Mouse (Mus musculus) forebrain, embryonic 13.5 days (tissue): ENCODE measurements around the gene Atg16l2. TPM values are rescaled to one million over a fixed set of nuclear protein-coding genes. Genes with fewer than 3 reads are reported as not detected.

Experiments
- ATAC-seq: fragments of 200-750 bp; cut with Nextera tagmentation; 2 replicates; pipeline ENCODE4 v1.8.0; 2017
- H3K27ac ChIP-seq: fragments of 300-500 bp; sonication (generic); 2 replicates; pipeline ENCODE4 v1.5.1; 2015; ENCODE audit warnings: inconsistent platforms, mild to moderate bottlenecking, moderate library complexity
- H3K27me3 ChIP-seq: fragments of 300-500 bp; sonication (generic); 2 replicates; pipeline ENCODE4 v1.6.1; 2015; ENCODE audit warnings: mild to moderate bottlenecking, inconsistent platforms
- H3K36me3 ChIP-seq: fragments of 300-500 bp; sonication (generic); 2 replicates; pipeline ENCODE4 v1.6.1; 2015; ENCODE audit warnings: mild to moderate bottlenecking, inconsistent platforms; ENCODE audit not compliant: poor library complexity, severe bottlenecking
- H3K4me1 ChIP-seq: fragments of 300-500 bp; sonication (generic); 2 replicates; pipeline ENCODE4 v1.6.1; 2015; ENCODE audit warnings: inconsistent platforms
- H3K4me2 ChIP-seq: fragments of 300-500 bp; sonication (generic); 2 replicates; pipeline ENCODE4 v1.6.1; 2015; ENCODE audit warnings: inconsistent platforms, mild to moderate bottlenecking, moderate library complexity
- H3K4me3 ChIP-seq: fragments of 300-500 bp; sonication (generic); 2 replicates; pipeline ENCODE4 v1.5.1; 2015; ENCODE audit warnings: mild to moderate bottlenecking, inconsistent platforms
- H3K9ac ChIP-seq: fragments of 300-500 bp; sonication (generic); 2 replicates; pipeline ENCODE4 v1.6.1; 2015; ENCODE audit warnings: mild to moderate bottlenecking, inconsistent platforms
- H3K9me3 ChIP-seq: fragments of 300-500 bp; sonication (generic); replicated peaks from 2 replicates; pipeline ENCODE4 v1.6.1; 2016; ENCODE audit warnings: inconsistent platforms
- WGBS: fragments of 180-500 bp; shearing (Covaris S2); methylation state at CpG from one replicate; pipeline ENCODE4 v1.1.7; 2015; 5-methylcytosine and 5-hydroxymethylcytosine counted together
- polyA plus RNA-seq: library from polyadenylated mRNA; unstranded; fragments of >200 nt; fragmentation: Nextera tagmentation; extraction: Ambion mirVana; gene quantifications from 2 replicates; pipeline ENCODE4 v1.2.1, GENCODE M21; 2015

Atg16l2 gene
- polyA plus RNA-seq, 1 experiment from 2014 or later, result 14.4 TPM

DNA sequence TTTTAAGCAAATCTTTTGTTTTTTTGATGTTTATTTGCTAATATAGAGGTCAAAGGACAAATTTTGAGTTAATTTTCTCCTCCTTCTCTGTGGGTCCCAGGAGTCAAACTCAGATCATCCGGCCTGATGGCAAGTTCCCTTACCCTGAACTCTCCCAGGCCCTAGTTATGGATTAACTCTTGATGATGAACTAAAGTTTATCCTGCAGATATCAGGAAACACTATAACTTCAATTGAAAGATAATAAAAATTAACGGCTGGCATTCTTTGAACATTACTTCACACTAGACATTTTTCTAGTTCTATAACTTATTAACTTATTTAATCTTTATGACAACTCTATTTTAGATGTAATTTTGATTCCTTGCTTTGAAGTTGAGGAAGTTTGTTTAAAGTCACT lies 52.9 kb downstream of the Atg16l2 start:
- Histone ChIP-seq H3K27ac (no peak overlapping the region), H3K9me3 (no peaks in the 10 kb centered on the region), H3K4me1 (no peaks in the 10 kb centered on the region), H3K4me2 (no peak overlapping the region), H3K36me3 (peaks cover 34% of the 10 kb centered on the region), H3K27me3 (no peaks in the 10 kb centered on the region), H3K4me3 (no peak overlapping the region), H3K9ac (no peak overlapping the region)
- 87% methylated on average over 2 of the region's 2 CpGs for WGBS
- ATAC-seq, result no peak

GRCm38 (mm10) chr7:101248760-101249159 lies 53.3 kb downstream of the Atg16l2 start:
- Histone ChIP-seq H3K9ac (no peak overlapping the region), H3K4me3 (no peak overlapping the region), H3K4me2 (no peak overlapping the region), H3K27me3 (no peaks in the 10 kb centered on the region), H3K36me3 (peaks cover 31% of the 10 kb centered on the region), H3K4me1 (no peaks in the 10 kb centered on the region), H3K9me3 (no peaks in the 10 kb centered on the region), H3K27ac (no peak overlapping the region)
- ATAC-seq, result no peak
- WGBS, result 96% methylated on average over 4 of the region's 4 CpGs

DNA sequence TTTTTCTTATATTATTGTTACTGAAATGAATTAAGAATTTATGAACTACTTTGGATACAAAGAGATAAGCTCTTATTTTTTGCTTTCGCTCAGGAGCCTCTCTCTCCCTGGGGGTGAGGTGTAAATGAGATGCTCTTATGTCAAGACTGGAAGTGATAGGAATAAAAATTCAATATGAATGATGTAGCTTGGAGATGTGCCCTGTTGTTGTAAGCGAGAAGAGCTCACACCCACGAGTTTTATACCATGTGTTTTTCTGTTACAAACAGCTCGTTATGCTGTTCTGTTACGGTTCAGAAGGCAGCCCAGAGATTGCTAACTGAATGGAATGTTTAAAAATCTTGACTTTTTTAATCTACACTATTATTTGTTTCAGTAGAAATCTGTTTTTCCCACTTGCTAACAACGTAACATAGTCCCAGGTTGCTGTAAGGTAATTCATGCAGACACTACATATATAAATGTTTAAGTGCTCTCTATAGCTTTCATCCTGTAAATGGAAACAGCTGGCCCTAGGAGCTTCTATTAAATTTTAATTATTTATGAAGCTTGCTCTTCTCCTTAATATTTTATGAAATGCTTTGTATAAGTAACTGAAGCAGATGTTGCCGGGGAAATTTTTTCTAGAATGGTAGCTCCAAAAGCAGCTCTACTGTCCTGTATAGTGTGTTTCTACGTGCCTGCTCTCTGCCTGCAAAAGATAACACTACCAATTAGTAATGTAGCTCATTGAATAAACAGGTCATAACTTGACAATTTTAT lies 65.2 kb downstream of the Atg16l2 start:
- Histone ChIP-seq H3K4me2 (no peak overlapping the region), H3K9ac (no peak overlapping the region), H3K36me3 (peaks cover 16% of the 10 kb centered on the region), H3K4me1 (peaks cover 5% of the 10 kb centered on the region; the same call in 1 of the 2 replicates), H3K4me3 (no peak overlapping the region), H3K27me3 (no peaks in the 10 kb centered on the region), H3K9me3 (no peaks in the 10 kb centered on the region), H3K27ac (peak overlapping the region; percentile 51; the same call in 1 of the 2 replicates)
- 53% methylated on average over 8 of the region's 8 CpGs for WGBS
- ATAC-seq, result no peak

DNA sequence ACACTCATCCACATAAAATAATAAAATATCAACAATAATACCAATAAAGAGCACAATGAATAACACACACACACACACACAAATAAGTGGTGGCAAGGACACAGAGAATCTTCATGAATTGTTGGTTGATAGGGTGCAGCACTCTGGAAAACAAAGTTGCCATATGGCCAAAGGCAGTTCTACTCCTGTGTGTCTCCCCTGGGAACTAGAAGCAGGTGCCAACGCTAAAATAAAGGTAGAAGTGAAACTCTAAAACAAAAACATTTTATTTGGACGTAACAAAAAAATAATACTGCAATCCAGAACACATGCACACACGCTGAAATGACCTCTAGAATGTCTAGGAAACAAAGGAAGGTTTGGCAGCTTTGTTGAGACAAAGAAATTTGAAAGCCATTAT lies 69.3 kb downstream of the Atg16l2 start:
- Histone ChIP-seq H3K9me3 (no peaks in the 10 kb centered on the region), H3K27ac (no peak overlapping the region), H3K4me3 (no peak overlapping the region), H3K36me3 (peaks cover 4% of the 10 kb centered on the region; the same call in 1 of the 2 replicates), H3K9ac (no peak overlapping the region), H3K4me2 (no peak overlapping the region), H3K27me3 (no peaks in the 10 kb centered on the region), H3K4me1 (peaks cover 5% of the 10 kb centered on the region; the same call in 1 of the 2 replicates)
- ATAC-seq, result no peak
- 44% methylated on average over 3 of the region's 3 CpGs for WGBS

DNA sequence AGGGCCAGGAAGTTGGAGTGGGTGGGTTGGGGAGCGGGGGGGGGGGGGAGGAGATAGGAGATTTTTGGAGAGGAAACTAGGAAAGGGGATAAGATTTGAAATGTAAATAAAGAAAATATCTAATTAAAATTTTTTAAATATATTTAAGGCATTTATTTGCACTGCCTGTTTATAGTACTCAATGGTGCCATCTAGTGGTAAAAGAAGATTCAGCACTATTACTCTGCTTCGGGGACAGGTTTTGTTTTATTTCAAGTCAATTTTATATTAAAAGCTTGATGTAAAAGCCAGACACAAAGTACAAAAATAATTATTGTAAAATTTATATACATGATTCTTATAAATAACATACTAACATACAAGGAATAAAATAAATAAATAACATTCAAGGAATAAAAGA lies 70.6 kb downstream of the Atg16l2 start:
- peaks cover 5% of the 10 kb centered on the region; the same call in 1 of the 2 replicates for H3K4me1 ChIP-seq
- peaks cover 4% of the 10 kb centered on the region; the same call in 1 of the 2 replicates for H3K36me3 ChIP-seq
- no peak overlapping the region for H3K4me2 ChIP-seq
- no peak overlapping the region for H3K9ac ChIP-seq
- ATAC-seq, result no peak
- 26% methylated on average over 2 of the region's 2 CpGs for WGBS
- no peaks in the 10 kb centered on the region for H3K27me3 ChIP-seq
- no peaks in the 10 kb centered on the region for H3K9me3 ChIP-seq
- no peak overlapping the region for H3K4me3 ChIP-seq
- H3K27ac ChIP-seq, result no peak overlapping the region

DNA sequence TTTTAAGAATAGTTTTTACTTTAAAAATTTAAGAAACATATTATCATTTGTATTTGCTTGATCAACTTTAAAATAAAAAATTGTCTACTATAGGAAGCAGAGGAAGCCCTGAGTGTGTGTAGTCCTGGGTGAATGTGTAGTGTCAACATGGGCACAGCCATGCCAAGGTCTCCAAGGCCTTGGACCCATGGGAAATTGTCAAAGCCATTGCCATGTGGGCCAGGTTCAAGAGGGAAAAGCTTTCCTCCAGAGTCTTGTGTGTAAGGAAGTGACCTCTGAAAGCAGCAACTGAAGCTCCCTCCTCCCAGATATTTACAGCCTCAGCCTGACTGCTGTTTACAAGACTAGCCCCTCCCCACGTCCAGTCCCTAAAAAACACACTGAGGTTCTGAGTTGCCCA lies 72.7 kb downstream of the Atg16l2 start:
- no peak overlapping the region for H3K27ac ChIP-seq
- no peak overlapping the region for H3K9ac ChIP-seq
- no peak for ATAC-seq
- no peaks in the 10 kb centered on the region for H3K36me3 ChIP-seq
- no peaks in the 10 kb centered on the region for H3K9me3 ChIP-seq
- H3K4me2 ChIP-seq, result no peak overlapping the region
- H3K4me3 ChIP-seq, result no peak overlapping the region
- H3K4me1 ChIP-seq, result peaks cover 5% of the 10 kb centered on the region; the same call in 1 of the 2 replicates
- no peaks in the 10 kb centered on the region for H3K27me3 ChIP-seq
- 83% methylated on average over 1 of the region's 1 CpGs for WGBS

DNA sequence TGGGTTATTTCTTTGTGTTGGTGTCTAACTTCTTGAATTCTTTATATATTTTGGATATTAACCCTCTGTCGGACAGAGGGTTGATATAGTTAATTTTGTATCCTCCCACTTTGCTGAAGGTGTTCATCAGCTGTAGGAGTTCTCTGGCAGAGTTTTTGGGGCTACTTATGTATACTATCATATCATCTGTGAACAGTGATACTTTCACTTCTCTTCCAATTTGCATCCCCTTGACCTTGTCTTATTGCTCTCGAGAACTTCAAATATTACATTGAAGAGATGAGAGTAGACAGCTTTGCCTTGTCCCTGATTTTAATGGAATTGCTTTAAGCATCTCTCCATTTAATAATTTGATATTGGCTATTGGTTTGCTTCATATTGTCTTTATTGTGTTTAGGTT lies 78.5 kb downstream of the Atg16l2 start:
- no peak overlapping the region for H3K4me3 ChIP-seq
- no peak overlapping the region for H3K4me2 ChIP-seq
- no peaks in the 10 kb centered on the region for H3K9me3 ChIP-seq
- H3K36me3 ChIP-seq, result no peaks in the 10 kb centered on the region
- H3K27ac ChIP-seq, result no peak overlapping the region
- no peaks in the 10 kb centered on the region for H3K27me3 ChIP-seq
- no peaks in the 10 kb centered on the region for H3K4me1 ChIP-seq
- 95% methylated on average over 2 of the region's 2 CpGs for WGBS
- H3K9ac ChIP-seq, result no peak overlapping the region
- no peak for ATAC-seq

- ATAC-seq, result no peak
- no peak overlapping the region for H3K4me2 ChIP-seq
- H3K27ac ChIP-seq, result no peak overlapping the region
- no peak overlapping the region for H3K4me3 ChIP-seq
- H3K9ac ChIP-seq, result no peak overlapping the region
- H3K9me3 ChIP-seq, result no peaks in the 10 kb centered on the region
- no peaks in the 10 kb centered on the region for H3K4me1 ChIP-seq
- no peaks in the 10 kb centered on the region for H3K27me3 ChIP-seq
- H3K36me3 ChIP-seq, result 0 out of 2 replicates have a peak, but pooled peaks cover 11% of the 10 kb centered on the region
- 78% methylated on average over 2 of the region's 2 CpGs for WGBS
These were observed 85.3 kb downstream of the Atg16l2 start for GRCm38 (mm10) chr7:101216724-101217123.

GRCm38 (mm10) chr7:101213515-101214263 lies 88.4 kb downstream of the Atg16l2 start:
- H3K36me3 ChIP-seq, result 0 out of 2 replicates have a peak, but pooled peaks cover 16% of the 10 kb centered on the region
- no peak overlapping the region for H3K27ac ChIP-seq
- H3K4me3 ChIP-seq, result no peak overlapping the region
- no peaks in the 10 kb centered on the region for H3K27me3 ChIP-seq
- H3K9ac ChIP-seq, result no peak overlapping the region
- ATAC-seq, result no peak
- no peaks in the 10 kb centered on the region for H3K4me1 ChIP-seq
- no peaks in the 10 kb centered on the region for H3K9me3 ChIP-seq
- no peak overlapping the region for H3K4me2 ChIP-seq
- WGBS, result 90% methylated on average over 3 of the region's 3 CpGs

Other genes starting within 250 kb of the Atg16l2 start
- 33.1 and 33.3 TPM in 2 replicates for gene Fchsd2, start 209.4 kb downstream of the Atg16l2 start, polyA plus RNA-seq
- 4.4 and 4.6 TPM in 2 replicates for gene Stard10, start 14.8 kb upstream of the Atg16l2 start, polyA plus RNA-seq
- 4.8 and 6.0 TPM in 2 replicates for gene Arap1, start 45.8 kb upstream of the Atg16l2 start, polyA plus RNA-seq
- not detected in 2 replicates for gene Gm45837, start 108.6 kb upstream of the Atg16l2 start, polyA plus RNA-seq
- gene Pde2a, start 119.4 kb upstream of the Atg16l2 start, polyA plus RNA-seq, result 26.2 and 32.2 TPM in 2 replicates